Mouse (Mus musculus) liver, postnatal 0 days (tissue): ENCODE data around the gene Gprc5b. TPM values are rescaled to one million over a fixed set of nuclear protein-coding genes. Genes with fewer than 3 reads are reported as not detected.

Experiments used
- ATAC-seq: fragments of 200-750 bp; cut with Nextera tagmentation; 2 replicates; pipeline ENCODE4 v1.8.0; 2017; ENCODE audit warnings: mild to moderate bottlenecking, moderate library complexity
- DNase-seq: peaks from one replicate; pipeline ENCODE4 v3.0.0-alpha.2; 2016
- H3K27ac ChIP-seq: fragments of 300-500 bp; sonication (generic); 2 replicates; pipeline ENCODE4 v1.5.1; 2014; ENCODE audit warnings: antibody characterized with exemption, moderate library complexity, mild to moderate bottlenecking, low read depth
- H3K27me3 ChIP-seq: fragments of 300-500 bp; sonication (generic); 2 replicates; pipeline ENCODE4 v1.6.1; 2014; ENCODE audit warnings: low read length, control low read depth, mixed read lengths; ENCODE audit not compliant: insufficient read depth
- H3K36me3 ChIP-seq: fragments of 300-500 bp; sonication (generic); replicated peaks from 2 replicates; pipeline ENCODE4 v1.6.1; 2014; ENCODE audit warnings: mild to moderate bottlenecking, control low read depth, low read length, moderate library complexity, mixed read lengths; ENCODE audit not compliant: insufficient read depth
- H3K4me1 ChIP-seq: fragments of 300-500 bp; sonication (generic); 2 replicates; pipeline ENCODE4 v1.6.1; 2014; ENCODE audit warnings: antibody characterized with exemption, mild to moderate bottlenecking, control low read depth; ENCODE audit not compliant: insufficient read depth
- H3K4me2 ChIP-seq: fragments of 300-500 bp; sonication (generic); 2 replicates; pipeline ENCODE4 v1.6.1; 2014; ENCODE audit warnings: low read depth, mild to moderate bottlenecking, low read length, moderate library complexity, mixed read lengths
- H3K4me3 ChIP-seq: fragments of 300-500 bp; sonication (generic); 2 replicates; pipeline ENCODE4 v1.5.1; 2014; ENCODE audit warnings: low read depth, low read length
- H3K9ac ChIP-seq: fragments of 300-500 bp; sonication (generic); replicated peaks from 2 replicates; pipeline ENCODE4 v1.6.1; 2014; ENCODE audit warnings: mild to moderate bottlenecking, moderate library complexity
- H3K9me3 ChIP-seq: fragments of 300-500 bp; sonication (generic); 2 replicates; pipeline ENCODE4 v1.6.1; 2016; ENCODE audit warnings: mild to moderate bottlenecking, control low read depth, low read length, mixed read lengths
- CTCF ChIP-seq: sonication (generic); IDR thresholded peaks from 2 replicates; pipeline ENCODE4 v1.5.1; 2016; ENCODE audit warnings: antibody characterized with exemption, low read depth
- EP300 ChIP-seq: IDR thresholded peaks from 2 replicates; pipeline ENCODE4 v1.6.1; 2016; ENCODE audit warnings: antibody characterized with exemption, low read depth, mild to moderate bottlenecking
- WGBS: fragments of 180-500 bp; shearing (Covaris S2); extraction: QIAGEN DNeasy Blood & Tissue Kit; methylation state at CpG from one replicate; pipeline ENCODE4 v1.1.7; 2014; ENCODE audit not compliant: insufficient replicate concordance; 5-methylcytosine and 5-hydroxymethylcytosine counted together
- polyA plus RNA-seq: library from polyadenylated mRNA; unstranded; fragments of >200 nt; fragmentation: Nextera tagmentation; extraction: Ambion mirVana; gene quantifications from 2 replicates; pipeline ENCODE4 v1.2.1, GENCODE M21; 2015

Gene Gprc5b
- polyA plus RNA-seq, 1 experiment from 2014 or later, result 0.20 TPM

GRCm38 (mm10) chr7:119019537-119019936 is 24.5 kb upstream of the Gprc5b start:
- H3K4me2 ChIP-seq, result no peak overlapping the region
- no peaks in the 10 kb centered on the region for H3K9me3 ChIP-seq
- H3K36me3 ChIP-seq, result no peaks in the 10 kb centered on the region
- no peak overlapping the region for H3K4me3 ChIP-seq
- peak; percentile 56 for DNase-seq
- no peaks in the 10 kb centered on the region for H3K4me1 ChIP-seq
- no peaks in the 10 kb centered on the region for H3K27me3 ChIP-seq
- no peak overlapping the region for H3K9ac ChIP-seq
- no peak for TF ChIP-seq EP300
- peak; percentile 60 for TF ChIP-seq CTCF
- WGBS, result 15% methylated on average over 4 of the region's 4 CpGs
- no peak overlapping the region for H3K27ac ChIP-seq
- ATAC-seq, result no peak

- 3% methylated on average over 3 of the region's 3 CpGs for WGBS
- DNase-seq, result no peak
Measured at GRCm38 (mm10) chr7:119015736-119016135, 20.7 kb upstream of the Gprc5b start.

DNA sequence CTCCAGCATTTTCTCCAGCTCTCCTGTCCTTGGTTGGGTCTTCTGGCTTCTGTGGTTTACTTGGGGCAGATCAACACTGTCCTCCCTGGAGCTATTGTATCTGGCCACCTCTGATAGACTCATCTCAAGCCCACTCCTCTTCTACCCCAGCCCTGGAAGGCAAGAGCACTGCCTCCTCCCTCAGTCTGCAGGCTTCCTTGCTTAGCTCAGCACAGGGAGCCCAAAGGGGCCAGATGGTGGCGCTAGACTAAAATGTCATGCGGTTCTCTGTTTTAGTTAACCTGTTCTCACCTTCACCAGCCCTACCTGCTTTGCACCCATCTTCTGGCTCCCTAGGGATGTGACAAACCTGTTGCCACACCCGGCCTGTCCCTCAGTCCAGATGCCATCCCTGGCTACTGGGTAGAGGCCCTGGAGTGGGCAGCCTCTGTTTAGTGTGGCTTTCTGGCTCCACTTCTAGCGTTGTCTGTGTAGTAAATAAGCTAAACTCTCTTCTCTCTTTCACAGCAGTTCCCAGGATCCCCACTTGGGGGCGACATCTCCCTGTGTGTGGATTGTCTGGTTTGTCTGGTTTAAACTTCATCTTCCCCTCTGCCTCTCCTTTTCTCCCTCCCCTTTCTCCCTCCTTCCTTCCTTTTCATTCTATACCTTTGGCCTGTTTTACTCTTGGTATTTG is 16.0 kb upstream of the Gprc5b start:
- H3K4me2 ChIP-seq, result no peak overlapping the region
- H3K9ac ChIP-seq, result no peak overlapping the region
- TF ChIP-seq CTCF (peak; percentile 76), EP300 (no peak)
- WGBS, result 14% methylated on average over 5 of the region's 5 CpGs
- ATAC-seq, result no peak
- no peak overlapping the region for H3K4me3 ChIP-seq
- H3K27me3 ChIP-seq, result no peaks in the 10 kb centered on the region
- H3K9me3 ChIP-seq, result no peaks in the 10 kb centered on the region
- no peaks in the 10 kb centered on the region for H3K36me3 ChIP-seq
- DNase-seq, result peak; percentile 68
- H3K27ac ChIP-seq, result no peak overlapping the region
- no peaks in the 10 kb centered on the region for H3K4me1 ChIP-seq

More at GRCm38 (mm10) chr7:119015736-119016135, 20.7 kb upstream of the Gprc5b start:
- TF ChIP-seq CTCF, result peak; percentile 58
- no peak for TF ChIP-seq EP300
- no peaks in the 10 kb centered on the region for H3K36me3 ChIP-seq
- H3K27ac ChIP-seq, result no peak overlapping the region
- H3K9me3 ChIP-seq, result no peaks in the 10 kb centered on the region
- H3K4me3 ChIP-seq, result no peak overlapping the region
- ATAC-seq, result no peak
- H3K9ac ChIP-seq, result no peak overlapping the region
- H3K4me2 ChIP-seq, result no peak overlapping the region
- H3K4me1 ChIP-seq, result no peaks in the 10 kb centered on the region
- H3K27me3 ChIP-seq, result no peaks in the 10 kb centered on the region

DNA sequence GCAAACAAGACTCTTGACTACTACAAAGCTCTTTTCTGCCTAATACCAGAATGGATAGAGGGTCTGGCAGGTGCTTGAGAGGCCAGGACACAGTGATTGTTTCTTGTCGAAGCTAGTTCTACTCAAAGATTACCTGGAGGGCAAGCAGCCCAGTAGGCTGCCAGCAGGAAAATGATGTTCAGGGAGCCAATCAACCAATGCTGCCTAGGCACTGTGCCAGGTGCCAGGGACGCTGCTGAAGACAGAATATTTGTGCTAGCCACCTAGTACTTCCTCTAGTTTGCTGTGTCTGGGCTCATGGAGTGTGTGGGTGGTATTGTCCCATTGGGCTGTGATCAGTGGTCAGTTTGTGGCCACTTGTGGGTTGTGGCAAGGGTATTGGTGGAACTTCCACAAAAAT is 7.5 kb upstream of the Gprc5b start:
- no peak overlapping the region for H3K4me3 ChIP-seq
- TF ChIP-seq CTCF, result no peak
- TF ChIP-seq EP300, result no peak
- no peak overlapping the region for H3K27ac ChIP-seq
- ATAC-seq (no peak), DNase-seq (no peak)
- no peaks in the 10 kb centered on the region for H3K9me3 ChIP-seq
- H3K36me3 ChIP-seq, result no peaks in the 10 kb centered on the region
- H3K27me3 ChIP-seq, result no peaks in the 10 kb centered on the region
- no peaks in the 10 kb centered on the region for H3K4me1 ChIP-seq
- no peak overlapping the region for H3K9ac ChIP-seq
- 52% methylated on average over 2 of the region's 2 CpGs for WGBS
- H3K4me2 ChIP-seq, result no peak overlapping the region

GRCm38 (mm10) chr7:119001965-119002364 is 7.0 kb upstream of the Gprc5b start:
- no peak for TF ChIP-seq CTCF
- TF ChIP-seq EP300, result no peak
- 70% methylated on average over 2 of the region's 2 CpGs for WGBS
- H3K36me3 ChIP-seq, result no peaks in the 10 kb centered on the region
- H3K4me3 ChIP-seq, result no peak overlapping the region
- no peak overlapping the region for H3K4me2 ChIP-seq
- no peak overlapping the region for H3K9ac ChIP-seq
- no peak overlapping the region for H3K27ac ChIP-seq
- H3K27me3 ChIP-seq, result no peaks in the 10 kb centered on the region
- DNase-seq (no peak), ATAC-seq (no peak)
- H3K4me1 ChIP-seq, result no peaks in the 10 kb centered on the region
- H3K9me3 ChIP-seq, result no peaks in the 10 kb centered on the region

DNA sequence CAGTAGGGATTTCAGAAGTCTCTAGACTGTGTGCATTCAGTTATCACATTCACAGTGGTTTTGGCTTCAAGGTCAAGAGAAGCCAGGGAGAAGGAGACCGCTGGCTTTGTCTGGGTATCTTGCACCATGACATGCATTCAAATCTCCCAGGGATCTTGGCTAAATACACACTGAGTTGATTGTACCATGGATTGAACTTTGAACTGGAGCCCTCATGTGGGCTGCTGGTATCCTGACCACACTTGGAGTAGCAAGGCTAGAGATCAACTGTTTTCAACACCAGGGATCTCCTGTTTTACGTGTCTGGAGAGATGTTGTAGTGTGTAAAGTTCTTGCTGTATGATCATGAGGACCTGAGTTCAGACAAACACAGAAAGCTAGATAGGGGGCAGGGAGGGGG is 4.8 kb upstream of the Gprc5b start:
- no peak for TF ChIP-seq EP300
- peaks cover 8% of the 10 kb centered on the region for H3K27me3 ChIP-seq
- WGBS, result 62% methylated on average over 2 of the region's 2 CpGs
- H3K9ac ChIP-seq, result no peak overlapping the region
- no peak overlapping the region for H3K4me3 ChIP-seq
- ATAC-seq (no peak), DNase-seq (no peak)
- H3K9me3 ChIP-seq, result no peaks in the 10 kb centered on the region
- H3K4me1 ChIP-seq, result no peaks in the 10 kb centered on the region
- no peaks in the 10 kb centered on the region for H3K36me3 ChIP-seq
- no peak overlapping the region for H3K27ac ChIP-seq
- H3K4me2 ChIP-seq, result no peak overlapping the region
